Mouse (Mus musculus) kidney, adult 18-20 months (tissue): ENCODE measurements around the gene Ppp3ca.
A peak's percentile ranks its signal among the peaks of the same experiment; 100 is the strongest.

Experiments used
- DNase-seq: peaks from one replicate; pipeline ENCODE4 v3.0.0; 2021

The Ppp3ca gene

GRCm38 (mm10) chr3:136940733-136941601, 271.0 kb downstream of the Ppp3ca start:
- no peak for DNase-seq

GRCm38 (mm10) chr3:136941602-136941926, 271.6 kb downstream of the Ppp3ca start:
- DNase-seq = no peak

GRCm38 (mm10) chr3:136945550-136945949, 275.6 kb downstream of the Ppp3ca start:
- no peak for DNase-seq

GRCm38 (mm10) chr3:136946662-136947061, 276.7 kb downstream of the Ppp3ca start:
- no peak for DNase-seq

GRCm38 (mm10) chr3:136948142-136948541, 278.2 kb downstream of the Ppp3ca start:
- no peak for DNase-seq

- DNase-seq = no peak
Measured at GRCm38 (mm10) chr3:136951792-136952191, 281.9 kb downstream of the Ppp3ca start.

GRCm38 (mm10) chr3:136952822-136953221, 282.9 kb downstream of the Ppp3ca start:
- DNase-seq = no peak

GRCm38 (mm10) chr3:136955043-136955442, 285.1 kb downstream of the Ppp3ca start:
- DNase-seq = no peak

- DNase-seq = no peak
Measured at GRCm38 (mm10) chr3:136960314-136960713, 290.4 kb downstream of the Ppp3ca start.

- DNase-seq = no peak
Measured at GRCm38 (mm10) chr3:136966786-136967185, 296.9 kb downstream of the Ppp3ca start.

- DNase-seq = no peak
Measured at GRCm38 (mm10) chr3:136967510-136967909, 297.6 kb downstream of the Ppp3ca start.

- DNase-seq = peak; percentile 76
Measured at GRCm38 (mm10) chr3:136969796-136970195, 299.9 kb downstream of the Ppp3ca start.

- no peak for DNase-seq
Measured at GRCm38 (mm10) chr3:136977859-136978258, 307.9 kb downstream of the Ppp3ca start.

- no peak for DNase-seq
Measured at GRCm38 (mm10) chr3:136980915-136981588, 311.1 kb downstream of the Ppp3ca start.

GRCm38 (mm10) chr3:136981589-136981924, 311.6 kb downstream of the Ppp3ca start:
- no peak for DNase-seq

- DNase-seq = peak; percentile 14
Measured at GRCm38 (mm10) chr3:136982021-136982420, 312.1 kb downstream of the Ppp3ca start.

- no peak for DNase-seq
Measured at GRCm38 (mm10) chr3:136986096-136986881, 316.4 kb downstream of the Ppp3ca start.
